Mouse (Mus musculus) forebrain, postnatal 0 days (tissue): Measurements from ENCODE around the gene Colca2. TPM values are rescaled to one million over a fixed set of nuclear protein-coding genes. Genes with fewer than 3 reads are reported as not detected.

Experiments
- ATAC-seq: fragments of 200-750 bp; cut with Nextera tagmentation; 2 replicates; pipeline ENCODE4 v1.8.0; 2017; ENCODE audit warnings: mild to moderate bottlenecking, moderate library complexity
- DNase-seq: peaks from one replicate; pipeline ENCODE4 v3.0.0-alpha.2; 2015
- H3K27ac ChIP-seq: fragments of 300-500 bp; sonication (generic); 2 replicates; pipeline ENCODE4 v1.5.1; 2014; ENCODE audit warnings: low read depth, mild to moderate bottlenecking, antibody characterized with exemption, low read length, moderate library complexity, mixed read lengths
- H3K27me3 ChIP-seq: fragments of 300-500 bp; sonication (generic); 2 replicates; pipeline ENCODE4 v1.6.1; 2014; ENCODE audit warnings: mild to moderate bottlenecking, low read length, mixed read lengths; ENCODE audit not compliant: insufficient read depth
- H3K36me3 ChIP-seq: fragments of 300-500 bp; sonication (generic); 2 replicates; pipeline ENCODE4 v1.6.1; 2014; ENCODE audit warnings: mild to moderate bottlenecking, moderate library complexity; ENCODE audit not compliant: insufficient read depth
- H3K4me1 ChIP-seq: fragments of 300-500 bp; sonication (generic); 2 replicates; pipeline ENCODE4 v1.6.1; 2014; ENCODE audit warnings: antibody characterized with exemption; ENCODE audit not compliant: insufficient read depth
- H3K4me2 ChIP-seq: fragments of 300-500 bp; sonication (generic); 2 replicates; pipeline ENCODE4 v1.6.1; 2014; ENCODE audit warnings: low read depth, mild to moderate bottlenecking, moderate library complexity
- H3K4me3 ChIP-seq: fragments of 300-500 bp; sonication (generic); 2 replicates; pipeline ENCODE4 v1.5.1; 2014; ENCODE audit warnings: low read depth, low read length, mixed read lengths
- H3K9ac ChIP-seq: fragments of 300-500 bp; sonication (generic); 2 replicates; pipeline ENCODE4 v1.6.1; 2014; ENCODE audit warnings: mild to moderate bottlenecking
- H3K9me3 ChIP-seq: fragments of 300-500 bp; sonication (generic); 2 replicates; pipeline ENCODE4 v1.6.1; 2016; ENCODE audit warnings: low read length
- CTCF ChIP-seq: sonication (generic); IDR thresholded peaks from 2 replicates; pipeline ENCODE4 v1.5.1; 2016; ENCODE audit warnings: antibody characterized with exemption, control low read depth, low read depth
- WGBS: fragments of 180-500 bp; shearing (Covaris S2); extraction: QIAGEN DNeasy Blood & Tissue Kit; methylation state at CpG from one replicate; pipeline ENCODE4 v1.1.7; 2014; 5-methylcytosine and 5-hydroxymethylcytosine counted together
- polyA plus RNA-seq: library from polyadenylated mRNA; unstranded; fragments of >200 nt; fragmentation: Nextera tagmentation; extraction: Ambion mirVana; gene quantifications from 2 replicates; pipeline ENCODE4 v1.2.1, GENCODE M21; 2015
- total RNA-seq: library from RNA; depleted of rRNA; stranded (reverse); fragments of >200 nt; gene quantifications from 2 replicates; pipeline ENCODE4 v1.2.3, GENCODE M21; 2014

Gene Colca2
- total and polyA plus RNA-seq, 2 experiments from 2014 or later, result 0.33 to 0.84 TPM

DNA sequence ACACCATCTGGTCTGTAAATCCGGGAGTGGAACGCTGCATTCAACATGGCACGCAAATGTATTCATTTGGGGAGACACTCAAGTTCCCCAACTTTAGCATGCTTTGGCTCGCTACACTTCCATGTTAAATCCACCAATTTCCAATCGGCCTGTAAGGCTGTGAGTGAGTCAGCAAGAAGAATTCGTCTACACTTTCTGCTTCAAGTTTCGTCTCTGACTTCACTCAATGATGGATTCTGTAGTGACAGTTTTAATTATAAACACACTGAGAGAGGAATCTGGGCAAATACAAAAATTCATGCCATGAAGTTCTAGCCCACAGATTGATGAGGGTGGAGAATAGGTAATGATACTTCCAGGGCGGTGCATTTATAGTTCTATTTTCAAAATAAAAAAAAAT lies 15.2 kb upstream of the Colca2 start:
- Histone ChIP-seq H3K27me3 (no peaks in the 10 kb centered on the region), H3K4me1 (no peaks in the 10 kb centered on the region), H3K9ac (no peak overlapping the region), H3K27ac (no peak overlapping the region), H3K4me3 (no peak overlapping the region), H3K9me3 (no peaks in the 10 kb centered on the region), H3K36me3 (no peaks in the 10 kb centered on the region), H3K4me2 (no peak overlapping the region)
- TF ChIP-seq CTCF, result no peak
- 73% methylated on average over 8 of the region's 8 CpGs for WGBS
- DNase-seq, result no peak
- ATAC-seq, result no peak

DNA sequence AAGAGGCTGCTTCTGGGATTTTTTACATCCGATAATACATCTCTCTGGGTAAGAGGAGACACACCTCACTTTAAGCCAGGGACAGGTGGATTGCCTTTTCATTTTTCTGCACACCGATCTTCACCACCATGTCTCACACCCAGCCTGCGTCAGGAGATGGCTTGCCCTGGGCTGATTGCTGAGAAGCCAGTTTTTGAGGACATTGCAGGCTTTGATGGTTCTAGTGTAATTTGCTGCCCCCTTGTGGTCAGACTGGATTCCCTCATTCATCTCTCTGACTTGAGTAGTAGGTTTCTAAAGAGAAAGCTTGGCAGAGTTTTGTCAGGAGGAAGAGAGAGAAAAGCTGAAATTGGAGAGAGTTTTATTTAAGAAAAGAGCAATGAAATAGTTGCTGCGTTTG lies 14.3 kb upstream of the Colca2 start:
- no peak overlapping the region for H3K4me3 ChIP-seq
- no peaks in the 10 kb centered on the region for H3K9me3 ChIP-seq
- ATAC-seq (peak; percentile 77), DNase-seq (peak; percentile 93)
- WGBS, result 30% methylated on average over 4 of the region's 4 CpGs
- no peak overlapping the region for H3K27ac ChIP-seq
- peak; percentile 93 for TF ChIP-seq CTCF
- no peaks in the 10 kb centered on the region for H3K36me3 ChIP-seq
- H3K27me3 ChIP-seq, result no peaks in the 10 kb centered on the region
- H3K4me1 ChIP-seq, result no peaks in the 10 kb centered on the region
- 0 out of 2 replicates have a peak overlapping the region, but pooled peaks have one; percentile 10 for H3K9ac ChIP-seq
- H3K4me2 ChIP-seq, result no peak overlapping the region

DNA sequence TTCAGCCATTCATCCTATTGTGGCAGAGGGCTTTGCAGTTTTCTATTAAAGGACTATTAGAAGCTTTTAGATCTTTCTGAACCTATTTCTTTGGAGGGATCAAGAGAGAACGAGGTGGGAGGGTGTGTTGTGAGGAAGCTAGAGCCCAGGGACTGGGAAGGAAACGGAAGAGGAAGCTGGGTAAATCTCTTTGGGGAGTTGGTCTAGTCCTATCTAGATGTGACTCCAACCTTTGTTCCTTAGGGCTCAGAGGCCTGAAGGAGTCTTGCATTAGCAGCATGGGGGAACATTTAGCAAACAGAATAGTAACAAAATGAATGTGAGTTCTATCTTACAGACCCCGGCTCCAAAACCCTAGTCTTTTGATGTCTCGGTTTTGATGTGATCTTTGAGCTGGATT lies 12.6 kb upstream of the Colca2 start:
- no peak overlapping the region for H3K27ac ChIP-seq
- no peaks in the 10 kb centered on the region for H3K4me1 ChIP-seq
- ATAC-seq, result no peak
- TF ChIP-seq CTCF, result no peak
- no peaks in the 10 kb centered on the region for H3K36me3 ChIP-seq
- whole genome bisulfite sequencing, result 63% methylated on average over 4 of the region's 4 CpGs
- H3K4me2 ChIP-seq, result no peak overlapping the region
- H3K9ac ChIP-seq, result no peak overlapping the region
- no peaks in the 10 kb centered on the region for H3K9me3 ChIP-seq
- no peak overlapping the region for H3K4me3 ChIP-seq
- no peak for DNase-seq
- H3K27me3 ChIP-seq, result no peaks in the 10 kb centered on the region

DNA sequence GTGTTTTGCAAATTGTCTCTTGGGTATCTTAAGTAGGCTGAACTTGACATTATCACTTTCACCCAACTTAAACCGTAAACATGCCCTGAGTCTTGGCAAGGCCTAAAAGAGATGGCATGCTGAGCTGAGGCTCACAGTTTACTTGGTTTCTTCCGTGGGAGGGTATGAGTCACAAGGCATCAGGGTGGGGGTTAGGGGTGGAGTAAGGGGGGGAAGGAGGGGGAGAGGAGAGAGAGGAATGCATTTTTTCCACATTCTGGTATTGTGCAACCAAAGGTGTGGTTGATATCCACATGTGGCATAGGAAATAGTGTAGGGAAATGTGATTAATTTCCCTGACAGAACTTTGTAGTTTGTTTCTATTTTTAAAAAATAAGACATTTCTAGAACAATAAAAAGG lies 7.7 kb upstream of the Colca2 start:
- Histone ChIP-seq H3K4me1 (no peaks in the 10 kb centered on the region), H3K27me3 (no peaks in the 10 kb centered on the region), H3K9me3 (no peaks in the 10 kb centered on the region), H3K4me3 (no peak overlapping the region), H3K36me3 (no peaks in the 10 kb centered on the region), H3K4me2 (no peak overlapping the region), H3K9ac (no peak overlapping the region), H3K27ac (no peak overlapping the region)
- ATAC-seq (no peak), DNase-seq (no peak)
- 49% methylated on average over 2 of the region's 2 CpGs for WGBS
- no peak for TF ChIP-seq CTCF

DNA sequence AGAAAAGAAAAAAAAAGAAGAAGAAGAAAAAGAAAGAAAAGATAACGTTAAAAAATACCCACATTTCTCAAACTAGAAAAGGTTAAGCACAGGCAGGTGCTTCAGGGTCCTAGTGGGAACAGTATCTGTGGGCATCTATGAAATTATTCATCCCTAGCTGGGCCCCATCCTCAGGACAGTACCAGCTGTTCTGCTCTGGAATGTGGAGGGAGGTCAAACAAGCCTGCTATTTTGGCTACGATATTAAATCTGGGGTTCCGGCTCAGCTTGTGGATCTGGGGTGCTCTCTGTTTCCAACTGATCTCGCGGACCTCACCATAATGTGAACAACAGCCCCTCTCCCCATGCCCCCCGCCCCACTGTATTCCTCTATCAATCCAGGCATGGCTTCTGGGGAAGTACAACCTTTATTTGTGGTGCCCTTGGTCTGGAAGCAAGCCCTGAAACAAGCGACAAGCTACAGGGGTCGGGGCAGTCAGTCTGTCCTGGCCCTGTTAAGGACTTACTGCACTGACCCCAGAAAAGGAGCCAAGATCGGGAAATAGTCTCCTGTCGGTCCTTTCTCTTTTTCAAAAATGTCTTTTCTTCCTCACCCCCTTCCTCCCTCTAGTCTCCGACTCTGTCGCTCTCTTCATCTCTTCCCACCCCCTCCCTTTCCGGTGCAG lies 403 bp downstream of the Colca2 start:
- Histone ChIP-seq H3K9ac (peak overlapping the region; percentile 37), H3K27me3 (no peaks in the 10 kb centered on the region; the same call in 1 of the 2 replicates), H3K4me2 (peak overlapping the region; percentile 62), H3K36me3 (no peaks in the 10 kb centered on the region), H3K9me3 (no peaks in the 10 kb centered on the region), H3K27ac (no peak overlapping the region), H3K4me1 (no peaks in the 10 kb centered on the region), H3K4me3 (peak overlapping the region; percentile 41)
- TF ChIP-seq CTCF, result no peak
- WGBS, result 23% methylated on average over 13 of the region's 13 CpGs
- no peak for ATAC-seq
- no peak for DNase-seq

DNA sequence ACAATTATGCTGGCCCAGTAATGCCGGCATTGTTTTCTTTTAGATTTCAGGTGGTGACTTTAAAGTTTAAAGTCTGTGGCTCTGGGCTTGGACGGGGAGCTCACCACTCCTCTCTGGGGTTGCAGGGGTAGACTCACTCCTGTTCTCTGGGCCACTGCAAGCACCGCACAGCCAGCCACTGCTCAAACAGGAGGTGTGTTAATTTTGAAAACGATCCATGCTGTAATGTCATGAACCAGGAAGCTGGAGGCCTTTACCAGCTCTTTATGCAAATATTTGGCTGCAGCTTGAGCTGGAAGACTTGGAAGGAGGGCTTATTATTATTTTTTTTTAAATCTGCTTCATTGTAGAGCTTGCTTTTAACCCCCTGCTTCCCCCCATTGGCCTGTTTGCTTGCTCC lies 3.7 kb downstream of the Colca2 start:
- Histone ChIP-seq H3K9me3 (no peaks in the 10 kb centered on the region), H3K9ac (no peak overlapping the region), H3K4me2 (no peak overlapping the region), H3K4me1 (no peaks in the 10 kb centered on the region), H3K36me3 (no peaks in the 10 kb centered on the region), H3K4me3 (no peak overlapping the region), H3K27ac (no peak overlapping the region), H3K27me3 (no peaks in the 10 kb centered on the region; the same call in 1 of the 2 replicates)
- DNase-seq (no peak), ATAC-seq (no peak)
- WGBS, result 22% methylated on average over 4 of the region's 4 CpGs
- no peak for TF ChIP-seq CTCF

DNA sequence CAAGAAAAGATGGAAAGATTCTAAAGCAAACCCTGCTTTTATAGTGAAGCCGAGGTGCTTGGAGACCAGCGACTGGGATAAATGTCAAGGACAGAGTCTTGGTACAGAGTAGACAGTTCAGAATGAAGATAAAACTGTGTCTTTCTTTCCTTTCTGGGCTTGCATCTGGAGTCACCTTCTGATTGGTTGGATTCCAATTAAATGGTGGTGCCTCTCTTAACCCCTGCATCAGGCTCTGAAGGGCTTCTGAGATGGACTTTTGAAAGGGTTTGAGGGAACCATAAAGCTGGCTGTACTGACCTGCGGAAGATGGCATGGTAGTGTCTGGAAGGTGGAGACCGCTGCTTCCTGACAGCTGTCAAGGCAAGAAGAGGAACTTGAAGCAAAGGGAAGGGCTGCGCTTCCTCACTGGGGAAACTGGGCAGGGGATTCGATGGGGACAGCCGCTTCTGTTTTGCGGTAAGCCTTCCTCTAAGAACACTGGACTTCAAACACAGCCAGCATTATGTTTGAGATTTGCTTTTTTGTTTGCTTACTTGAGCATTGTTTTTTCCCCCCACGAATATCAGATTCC lies 4.7 kb downstream of the Colca2 start:
- no peak for TF ChIP-seq CTCF
- DNase-seq (no peak), ATAC-seq (no peak)
- no peaks in the 10 kb centered on the region for H3K9me3 ChIP-seq
- H3K27ac ChIP-seq, result no peak overlapping the region
- WGBS, result 69% methylated on average over 9 of the region's 9 CpGs
- no peaks in the 10 kb centered on the region; the same call in 1 of the 2 replicates for H3K27me3 ChIP-seq
- no peaks in the 10 kb centered on the region for H3K4me1 ChIP-seq
- H3K4me2 ChIP-seq, result no peak overlapping the region
- no peaks in the 10 kb centered on the region for H3K36me3 ChIP-seq
- no peak overlapping the region for H3K4me3 ChIP-seq
- no peak overlapping the region for H3K9ac ChIP-seq
